Mouse (Mus musculus) kidney, adult 11 months (tissue): ENCODE data around the gene Cyp17a1.
A peak's percentile ranks its signal among the peaks of the same experiment; 100 is the strongest.

Source experiments
- DNase-seq: peaks from one replicate; pipeline ENCODE4 v3.0.0; 2022

Gene Cyp17a1

DNA sequence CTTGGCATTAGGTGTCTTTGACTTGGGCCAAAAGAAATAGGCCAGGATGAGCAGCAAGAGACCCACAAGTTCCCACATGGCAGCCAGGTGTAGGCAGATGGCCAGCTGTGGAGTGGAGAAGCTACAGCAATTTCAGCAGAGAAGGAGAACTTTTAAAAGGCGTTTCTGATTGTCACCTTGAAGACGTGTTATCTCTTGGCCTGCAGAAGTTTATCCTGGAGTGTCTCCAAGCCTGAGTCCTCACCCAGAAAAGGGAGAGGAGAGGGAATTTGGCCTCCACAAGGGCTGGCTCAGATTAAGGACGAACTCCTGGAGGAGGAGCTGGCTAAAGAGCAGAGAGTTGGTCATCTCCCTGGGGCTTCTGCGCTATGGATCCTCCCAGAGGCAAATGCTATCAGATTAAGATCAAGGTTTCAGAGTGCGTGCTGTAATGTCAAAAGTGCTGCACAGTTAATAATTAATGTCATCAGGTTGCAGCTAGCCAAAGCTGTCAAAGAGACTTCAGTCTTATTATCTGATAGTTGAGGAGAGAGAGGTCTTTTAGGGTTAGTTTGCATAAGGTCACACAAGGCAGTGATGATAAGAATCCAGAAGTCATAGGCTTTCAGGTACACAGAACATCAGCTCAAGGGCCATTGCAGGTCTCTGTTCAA lies at the start of gene Cyp17a1:
Gene Cyp17a1, minus strand, starts transcription at position 407 of the 653 bp plus-strand sequence.
- no peak for DNase-seq

DNA sequence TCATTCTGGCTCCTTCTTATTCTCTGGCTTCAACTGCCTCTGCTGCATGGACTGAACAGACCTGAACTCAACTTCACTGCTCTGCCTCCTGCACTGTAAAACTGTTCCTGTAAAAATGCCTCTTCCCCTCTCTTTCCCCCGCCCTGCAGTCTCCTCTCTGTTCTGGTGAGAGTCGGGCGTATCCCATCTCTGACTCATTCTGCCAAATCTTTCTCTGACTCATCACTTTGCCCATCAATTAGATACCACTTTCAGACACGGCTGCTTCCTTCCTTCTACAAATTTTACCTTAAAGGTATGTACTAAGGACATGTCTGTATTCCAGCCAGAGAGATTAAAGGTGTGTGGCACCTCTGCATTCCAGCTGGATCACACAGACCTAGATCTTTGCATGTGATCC lies 45.2 kb upstream of the Cyp17a1 start:
- no peak for DNase-seq

DNA sequence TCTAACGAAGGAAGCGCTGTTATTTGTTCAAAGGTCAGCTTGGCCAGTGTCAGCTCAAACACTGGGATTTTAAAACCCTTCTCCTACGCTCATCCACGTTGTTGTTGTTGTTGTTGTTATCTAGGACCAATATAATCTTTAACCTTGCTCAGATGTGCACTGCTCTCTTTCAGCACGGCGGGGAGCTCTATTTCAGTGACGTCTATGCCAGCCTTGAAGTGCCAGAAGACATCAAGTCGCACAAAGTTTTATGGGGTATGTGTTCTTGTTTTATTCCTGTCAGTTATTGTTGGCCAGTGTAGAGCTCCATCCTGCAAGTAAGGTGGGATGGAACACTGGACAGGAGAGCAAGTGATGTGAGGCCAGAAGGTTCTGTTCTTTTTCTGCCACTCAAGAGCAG lies 42.0 kb upstream of the Cyp17a1 start:
- DNase-seq: no peak

DNA sequence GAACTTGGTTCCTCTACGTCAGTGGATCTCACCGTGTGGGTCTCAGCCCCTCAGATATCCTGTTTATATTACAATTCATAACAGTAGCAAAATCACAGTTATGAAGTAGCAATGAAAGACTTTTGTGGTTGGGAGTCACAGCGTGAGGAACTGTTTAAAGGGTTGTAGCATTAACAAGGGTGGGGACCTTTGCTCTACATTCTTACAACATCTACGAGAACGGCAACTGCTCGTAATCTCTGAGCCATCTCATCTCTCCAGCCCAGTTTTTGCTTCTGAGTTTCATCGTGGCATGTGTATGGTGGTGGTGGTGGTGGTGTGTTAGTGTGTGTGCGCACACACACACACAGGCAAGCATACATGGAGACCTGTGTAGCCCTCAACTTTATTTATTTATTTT lies 41.3 kb upstream of the Cyp17a1 start:
- DNase-seq: no peak

DNA sequence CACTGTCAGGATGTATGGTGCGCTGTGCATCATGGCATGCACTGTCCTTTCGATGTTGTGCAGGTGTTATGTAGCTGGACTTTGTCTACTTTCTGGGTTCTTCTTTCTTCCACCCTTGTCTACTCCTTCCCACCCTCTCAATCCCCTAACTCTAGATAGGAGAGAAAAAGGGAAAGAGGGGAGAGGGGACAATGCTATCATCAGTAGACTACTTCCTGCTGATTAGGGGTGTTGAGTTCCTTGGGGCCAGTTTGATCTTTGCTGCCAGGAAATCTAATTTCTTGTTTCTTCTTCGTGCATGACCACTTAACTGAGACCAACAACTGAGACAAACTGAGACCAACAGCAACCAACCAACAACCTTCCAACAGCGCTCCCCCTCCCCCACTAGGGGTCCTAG lies 37.6 kb upstream of the Cyp17a1 start:
- no peak for DNase-seq

DNA sequence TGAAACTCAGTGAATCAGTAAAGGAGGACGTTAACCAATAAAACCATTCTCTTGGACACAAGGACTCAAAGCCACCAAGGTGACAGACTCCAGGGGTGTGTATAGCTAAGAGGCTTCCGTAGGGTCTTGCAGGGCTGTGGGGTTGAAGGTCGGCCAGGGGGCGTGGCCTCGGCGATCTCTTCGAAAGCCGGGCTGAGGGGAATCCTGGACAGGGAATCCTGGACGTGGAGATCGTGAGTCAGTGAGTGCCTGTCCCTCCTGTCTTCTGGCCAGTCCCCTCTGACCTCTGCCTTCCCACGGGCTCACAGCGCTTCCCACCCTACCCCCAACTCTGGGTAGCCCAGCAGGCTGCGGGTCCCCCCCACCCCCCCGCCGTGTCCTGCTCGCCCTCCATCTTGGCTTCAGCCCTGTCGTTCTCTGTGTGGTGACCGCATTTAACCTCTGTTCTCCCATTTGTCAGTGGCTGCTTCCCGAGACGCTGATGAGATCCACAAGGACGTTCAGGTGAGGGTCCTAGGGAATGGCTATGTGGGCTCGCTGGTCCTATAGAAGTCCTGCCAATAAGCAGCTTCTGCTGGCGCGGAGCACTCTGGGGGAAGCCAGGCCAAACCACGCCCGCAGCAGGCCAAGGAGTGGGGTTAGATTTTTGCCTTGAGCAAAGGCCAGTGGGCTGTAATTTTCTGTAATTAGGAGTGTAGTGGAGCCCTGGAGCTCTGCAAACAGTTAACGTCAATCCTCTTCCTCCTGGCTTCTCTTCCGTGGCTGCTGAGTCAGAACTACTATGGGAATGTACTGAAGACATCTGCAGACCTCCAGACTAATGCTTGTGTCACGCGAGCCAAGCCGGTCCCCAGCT lies 34.6 kb upstream of the Cyp17a1 start, which contains the start of gene As3mt:
Gene As3mt, plus strand, starts transcription at position 163 of the 856 bp plus-strand sequence.
- DNase-seq: peak; percentile 84

DNA sequence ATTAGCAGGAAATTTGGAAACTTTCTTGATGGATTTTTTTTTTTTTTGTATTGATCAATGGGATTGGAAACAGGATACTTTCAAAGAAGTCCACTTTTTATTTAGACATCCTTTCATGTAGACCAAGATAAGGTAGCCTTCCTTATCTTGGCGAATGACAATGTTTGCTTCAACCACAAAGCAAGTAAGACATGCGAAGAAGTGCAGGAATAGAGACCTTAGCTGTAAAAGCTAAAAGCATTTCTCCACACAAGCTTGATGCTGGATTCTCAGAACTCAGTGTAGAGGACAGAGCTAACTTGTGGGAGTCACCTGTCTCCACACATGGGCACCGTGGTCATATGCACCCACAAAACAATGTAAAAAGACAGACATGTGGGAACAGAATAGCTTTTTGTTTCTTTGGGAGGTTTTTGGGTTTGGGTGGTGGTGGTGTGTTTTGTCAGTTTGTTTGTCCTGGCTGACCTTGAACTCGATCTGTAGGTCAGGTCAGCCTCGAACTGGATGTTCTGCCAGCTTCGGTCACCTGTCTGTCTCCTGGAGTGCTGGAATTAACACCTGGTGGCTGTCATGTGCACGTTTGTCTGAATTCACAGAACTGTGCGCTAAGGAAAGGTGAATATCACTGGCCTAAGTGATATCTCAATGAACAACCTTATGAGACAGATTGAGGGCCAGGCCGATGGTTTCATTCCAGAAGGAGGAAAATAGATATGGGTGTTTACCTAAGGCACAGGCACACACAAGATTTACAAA lies 33.7 kb upstream of the Cyp17a1 start:
- DNase-seq: no peak

DNA sequence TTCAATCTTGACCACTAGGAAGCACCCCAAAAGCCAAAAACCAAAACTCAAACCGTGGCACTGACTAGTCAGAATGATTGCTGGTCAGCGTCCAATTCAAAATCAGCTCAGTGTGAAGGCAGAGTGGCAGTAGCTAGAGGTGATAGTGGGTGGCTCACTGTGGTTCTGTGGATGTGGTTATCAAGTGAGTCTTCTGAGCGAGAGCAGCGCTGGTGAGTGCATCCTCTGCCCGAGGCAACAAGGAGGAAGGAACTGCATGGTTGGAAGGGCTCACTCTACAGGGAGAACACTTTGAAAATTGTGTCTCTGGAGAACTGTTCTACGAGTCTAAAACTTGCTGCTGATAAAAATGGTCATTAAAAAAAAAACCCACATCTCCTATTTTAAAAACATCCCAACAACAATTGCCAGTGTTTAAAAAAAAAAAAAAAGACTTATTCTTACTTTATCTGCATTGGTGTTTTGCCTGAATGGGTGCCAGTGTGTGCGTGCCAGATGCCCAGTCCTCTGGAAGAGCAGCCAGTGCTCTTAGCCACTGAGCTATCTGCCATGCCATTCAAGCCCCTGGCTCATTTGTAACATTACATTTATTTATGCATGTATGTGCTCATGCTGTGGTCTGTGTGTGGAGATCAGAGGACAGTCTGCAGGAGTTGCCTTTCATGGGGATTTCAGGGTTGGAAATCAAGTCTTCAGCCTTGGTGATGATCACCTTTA lies 33.0 kb upstream of the Cyp17a1 start:
- no peak for DNase-seq

DNA sequence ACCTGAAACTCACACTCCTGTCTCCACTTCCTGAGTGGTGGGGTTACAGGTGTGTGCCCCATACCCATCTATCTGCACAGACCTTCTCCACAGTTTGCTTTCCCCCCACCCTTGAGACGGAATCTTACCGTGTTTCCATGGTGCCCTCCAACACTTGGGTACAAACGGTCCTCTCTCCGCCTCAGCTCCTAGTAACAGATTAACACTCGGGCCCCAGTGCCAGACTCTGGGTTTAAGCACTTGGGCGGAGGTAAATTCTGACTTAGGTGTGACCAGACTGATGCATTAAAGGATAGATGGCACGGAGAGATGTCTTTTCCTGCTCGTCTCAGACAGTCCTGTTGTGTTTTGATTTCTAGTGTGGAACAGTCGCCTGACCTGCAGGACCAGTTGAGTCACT lies 28.2 kb upstream of the Cyp17a1 start:
- peak; percentile 27 for DNase-seq

DNA sequence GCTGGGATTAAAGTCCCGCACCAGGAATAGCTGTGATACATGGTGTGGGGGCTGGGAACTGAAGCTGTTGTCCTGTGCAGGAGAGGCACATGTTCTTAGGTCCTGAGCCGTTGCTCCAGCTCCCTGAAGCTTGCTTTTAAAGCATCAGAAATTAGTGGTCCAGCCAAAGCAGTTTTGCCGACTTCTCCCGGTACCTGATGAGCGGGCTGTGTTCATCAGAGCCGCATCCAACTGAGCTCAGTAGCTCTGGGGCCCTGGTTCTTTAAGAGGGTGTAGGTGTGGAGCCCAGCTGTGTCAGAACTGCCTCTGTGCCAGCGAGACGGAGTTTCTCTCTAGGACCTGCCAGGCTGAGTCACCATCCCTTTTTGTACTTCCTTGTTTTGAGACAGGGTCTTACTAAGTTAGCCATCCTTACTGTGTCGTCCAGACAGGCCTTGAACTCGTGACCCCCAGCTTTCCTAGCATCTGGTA lies 26.1 kb upstream of the Cyp17a1 start:
- DNase-seq: no peak

DNA sequence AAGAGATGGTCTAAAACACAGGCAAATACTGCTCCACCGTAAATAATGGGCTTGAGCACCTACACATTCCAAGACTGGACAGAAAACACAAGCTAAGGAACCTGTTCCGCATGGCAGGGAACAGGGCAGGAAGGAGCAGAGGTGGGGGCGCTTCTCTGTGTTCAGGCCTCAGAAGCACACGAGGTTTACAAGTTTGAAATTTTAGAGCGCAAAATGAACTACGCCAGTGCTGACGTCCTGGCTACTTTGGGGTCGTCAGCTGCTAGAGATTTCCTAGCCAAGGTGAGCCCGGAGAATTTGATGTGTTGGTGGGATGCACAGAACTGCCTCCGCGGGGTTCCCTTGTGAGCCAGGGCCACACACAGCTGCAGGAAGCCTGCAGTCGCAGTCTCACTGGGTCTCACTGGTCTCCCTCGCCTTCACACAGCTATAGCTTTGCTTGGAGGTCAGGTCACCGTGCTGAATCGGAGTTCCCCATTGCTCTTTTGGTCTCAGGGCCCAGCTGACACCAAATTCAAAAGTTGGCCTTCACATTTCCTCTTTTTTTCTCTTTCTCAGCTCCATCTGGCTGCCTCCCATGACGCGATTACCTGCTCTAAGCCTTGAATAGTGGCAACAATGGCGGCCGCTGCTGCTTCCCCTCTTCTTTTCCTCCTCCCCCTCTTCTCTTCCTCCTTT lies 25.0 kb upstream of the Cyp17a1 start:
- no peak for DNase-seq

DNA sequence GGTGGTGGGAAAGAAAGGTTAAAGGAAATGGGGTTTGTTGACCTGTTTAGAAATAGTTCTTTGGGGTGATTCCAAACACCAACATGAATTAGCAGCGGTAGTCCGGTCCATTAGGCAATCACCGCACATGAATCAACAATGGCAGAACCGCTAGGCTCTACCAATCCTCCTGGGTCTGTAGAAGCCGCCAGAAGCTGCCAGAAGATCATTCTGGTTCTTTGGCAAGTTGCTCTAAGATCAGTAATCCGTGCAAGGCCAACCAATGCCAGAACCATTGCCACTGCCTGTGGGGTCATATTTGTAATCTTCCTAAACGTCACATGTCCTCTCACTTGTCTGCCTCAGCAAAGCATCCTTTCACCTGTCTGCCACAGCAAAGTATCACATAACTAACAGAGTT lies 24.0 kb upstream of the Cyp17a1 start:
- DNase-seq: no peak

DNA sequence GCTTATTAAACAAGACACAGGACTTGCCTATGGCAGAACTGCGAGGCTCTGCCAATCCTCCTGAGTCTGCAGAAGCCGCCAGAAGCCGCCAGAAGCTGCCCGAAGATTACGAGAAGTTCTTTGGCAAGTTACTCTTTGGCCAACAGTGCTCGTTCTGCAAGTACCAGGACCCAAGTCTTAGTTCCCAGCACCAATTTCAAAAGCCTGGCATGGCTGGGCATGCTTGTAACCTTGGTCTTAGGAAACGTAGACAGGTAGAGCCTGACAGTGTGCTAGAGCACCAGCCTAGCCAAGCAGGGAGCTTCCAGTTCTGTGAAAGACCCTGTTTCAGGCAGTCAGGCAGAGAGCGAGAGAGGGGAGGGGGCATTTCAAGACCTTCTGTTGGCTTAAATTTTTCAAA lies 23.5 kb upstream of the Cyp17a1 start:
- DNase-seq: no peak

DNA sequence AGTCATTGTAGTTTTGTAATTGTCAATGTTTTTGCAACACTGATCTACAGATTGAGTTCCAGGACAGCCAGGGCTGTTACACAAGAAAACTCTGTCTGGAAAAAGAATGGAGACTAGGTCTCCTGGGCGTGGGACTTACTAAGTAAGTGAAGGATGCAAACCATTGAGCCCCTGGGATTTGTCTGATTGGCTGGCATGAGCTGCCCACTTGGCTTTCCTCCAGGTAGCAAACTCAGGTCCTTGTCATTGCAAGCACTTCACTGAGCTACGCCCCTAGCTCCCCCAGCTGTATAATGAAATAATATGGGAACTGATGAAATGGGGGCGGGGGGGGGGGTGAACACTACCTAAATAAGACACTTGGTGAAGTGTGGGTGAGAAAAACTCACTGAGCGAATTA lies 20.2 kb upstream of the Cyp17a1 start:
- no peak for DNase-seq

DNA sequence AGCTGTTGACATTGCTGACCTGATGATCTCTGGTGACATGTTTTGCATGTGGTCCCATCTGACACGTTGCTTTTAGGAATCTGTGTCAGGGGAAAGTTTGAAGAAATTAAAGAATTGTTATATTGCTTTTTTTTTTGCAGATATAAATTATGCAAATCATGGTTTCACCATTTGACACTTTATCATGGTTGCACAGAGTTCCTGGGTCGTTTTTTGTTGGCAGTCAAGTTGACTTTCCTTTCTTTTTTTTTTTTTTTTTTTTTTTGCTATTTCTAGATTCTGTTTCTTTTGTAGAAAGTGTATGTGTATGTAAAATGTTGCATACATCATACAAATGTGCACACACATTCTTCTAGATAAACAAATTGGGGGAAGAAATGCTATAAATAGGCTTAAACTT lies 18.1 kb upstream of the Cyp17a1 start:
- no peak for DNase-seq

DNA sequence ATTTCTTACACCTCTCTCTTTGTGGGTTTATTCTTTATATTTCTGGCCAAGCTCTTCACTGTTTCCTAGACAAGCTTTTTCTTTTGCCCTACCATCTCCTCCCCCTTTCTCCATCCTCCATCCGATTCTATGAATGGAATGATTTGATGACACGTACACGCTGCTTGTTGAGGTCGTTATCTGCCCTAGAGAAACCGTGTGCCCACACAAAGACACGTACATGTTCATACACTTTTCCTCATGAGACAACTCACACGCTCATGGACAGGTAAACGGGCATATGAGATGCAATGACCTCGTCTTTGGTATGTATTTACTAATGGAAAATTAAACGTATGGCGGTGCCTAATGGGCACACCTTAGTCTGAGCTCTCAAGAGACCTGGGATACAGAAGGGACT lies 17.4 kb upstream of the Cyp17a1 start:
- DNase-seq: no peak

DNA sequence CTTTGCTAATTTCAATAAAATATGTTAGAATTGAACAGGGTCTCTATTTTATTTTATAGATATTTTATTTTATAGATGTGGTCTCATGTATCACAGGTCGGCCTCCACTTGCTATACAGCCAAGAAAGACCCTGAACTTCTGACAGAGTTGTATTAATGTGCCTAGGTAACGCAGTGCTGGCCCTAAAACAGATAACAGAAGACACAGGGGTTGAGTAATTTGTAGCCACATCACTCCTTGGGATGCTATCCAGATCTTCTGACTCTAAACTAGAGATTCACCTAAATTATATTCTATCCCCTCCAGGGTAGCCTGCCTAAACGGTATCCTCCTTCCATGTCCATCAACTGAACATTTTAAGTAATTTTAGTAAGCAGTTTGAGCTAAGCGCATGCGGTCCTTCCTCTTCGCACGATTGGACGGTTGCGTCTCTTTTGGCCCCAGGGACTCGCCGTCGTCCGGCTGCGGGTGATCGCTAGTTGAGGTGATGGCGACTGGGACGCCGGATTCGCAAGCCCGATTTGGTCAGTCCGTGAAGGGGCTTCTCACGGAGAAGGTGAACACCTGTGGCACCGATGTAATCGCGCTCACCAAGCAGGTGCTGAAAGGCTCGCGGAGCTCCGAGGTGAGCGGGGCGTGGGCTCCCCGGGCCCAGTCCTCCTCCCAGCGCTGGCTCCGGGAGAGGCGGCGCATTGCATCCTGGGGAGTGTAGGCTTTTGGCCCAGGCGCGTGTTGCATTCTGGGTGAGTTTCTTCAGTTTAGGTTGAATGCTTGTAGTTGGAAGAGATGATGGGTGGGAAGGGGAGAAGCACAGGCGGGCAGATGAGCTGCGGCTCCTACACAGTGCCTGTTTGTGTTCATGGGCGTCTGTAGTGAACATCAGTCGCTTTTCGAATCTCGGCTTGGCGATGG lies 16.7 kb upstream of the Cyp17a1 start, which contains the start of gene Borcs7:
Gene Borcs7, plus strand, starts transcription at position 447 of the 913 bp plus-strand sequence.
- DNase-seq: peak; percentile 83

DNA sequence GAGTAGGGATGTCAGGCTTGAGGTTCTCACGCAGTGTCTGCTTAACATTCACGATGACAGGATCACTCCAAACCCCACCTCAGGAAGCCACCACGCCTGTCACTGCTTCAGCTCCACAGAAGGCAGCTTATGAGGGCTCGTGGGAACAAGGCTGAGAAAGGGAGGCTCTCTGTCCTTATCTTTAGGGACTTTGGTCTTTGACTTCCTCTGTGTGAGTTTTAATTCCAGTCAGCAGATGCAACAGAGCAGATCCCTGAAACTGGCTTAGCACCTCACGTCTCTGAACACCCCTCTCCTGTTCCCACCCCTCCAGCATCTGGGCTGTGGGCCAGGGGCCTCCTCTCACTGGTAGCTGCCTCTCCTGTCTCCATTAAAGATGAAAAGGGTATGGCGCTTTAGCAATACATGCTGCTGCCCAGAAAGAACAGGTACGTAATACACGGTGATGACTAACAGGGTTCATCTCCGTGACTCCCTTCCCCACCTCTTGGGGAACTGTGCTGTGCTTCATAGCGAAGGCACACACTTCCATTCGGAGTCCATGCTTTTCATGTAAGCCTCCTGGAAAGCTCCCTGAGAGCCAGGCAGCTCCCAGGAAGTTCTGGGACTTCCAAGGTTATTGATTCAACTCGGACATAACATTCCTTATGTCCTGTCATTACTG lies 6.9 kb upstream of the Cyp17a1 start:
- DNase-seq: no peak

DNA sequence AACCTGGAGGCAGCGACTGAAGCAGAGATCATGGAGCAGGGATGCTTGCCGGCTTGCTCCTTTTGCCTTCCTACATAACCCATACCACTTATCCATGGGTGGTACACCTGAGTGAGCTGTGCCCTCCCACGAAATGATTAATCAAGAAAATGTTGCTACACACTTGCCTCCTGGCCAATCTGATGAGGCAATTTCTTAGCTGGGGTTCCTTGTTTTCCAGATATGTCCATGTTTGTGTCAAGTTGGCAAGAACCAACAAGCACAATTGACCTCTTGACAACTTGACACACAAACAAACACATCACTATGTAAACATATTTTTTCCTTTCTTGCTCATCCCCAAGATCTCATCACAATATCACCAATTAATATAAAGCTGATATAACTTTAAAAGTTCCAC lies 2.7 kb upstream of the Cyp17a1 start:
- no peak for DNase-seq

DNA sequence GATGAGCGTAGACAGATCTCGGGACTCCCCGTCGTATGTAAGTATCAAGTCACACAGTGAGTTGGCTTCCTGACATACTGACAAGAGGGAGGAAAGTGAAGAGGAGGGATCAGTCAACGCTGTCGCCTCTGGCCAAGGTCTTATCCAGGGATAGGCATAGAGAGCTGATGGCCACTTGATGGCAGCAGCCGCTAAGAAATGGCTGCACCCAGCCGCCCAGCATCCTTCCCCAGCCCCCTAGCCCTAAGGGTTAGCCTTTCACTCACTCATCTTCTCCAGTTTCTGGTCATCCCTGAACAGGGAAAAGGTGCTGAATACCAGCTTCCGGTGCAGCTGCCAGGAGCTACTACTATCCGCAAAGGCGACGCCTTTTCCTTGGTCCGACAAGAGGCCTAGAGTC lies 2.3 kb downstream of the Cyp17a1 start:
- DNase-seq: no peak

DNA sequence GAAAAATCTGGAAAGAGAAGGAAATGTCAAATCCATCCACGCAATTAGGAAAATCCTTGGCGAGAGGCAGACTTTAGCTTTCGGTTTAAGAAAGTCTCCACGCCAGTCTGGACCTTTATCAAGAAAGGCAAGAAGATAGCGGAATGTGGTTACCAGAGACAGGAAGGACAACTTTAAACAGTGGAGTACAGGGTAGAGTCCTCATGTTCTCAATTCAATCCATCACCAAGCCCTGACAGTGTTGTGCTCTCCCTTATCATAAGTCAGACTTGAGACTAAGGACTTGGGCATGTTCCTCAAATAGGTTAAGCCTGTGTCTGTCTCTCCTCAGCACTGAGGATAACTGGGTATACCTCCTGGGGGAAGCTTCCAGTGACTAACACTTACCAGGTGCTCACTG lies 3.2 kb downstream of the Cyp17a1 start:
- DNase-seq: no peak
